Mouse (Mus musculus) small intestine, adult 2 months (tissue): Measurements from ENCODE around the gene Psmd3. TPM values are rescaled to one million over a fixed set of nuclear protein-coding genes. Genes with fewer than 3 reads are reported as not detected.

Experiments used
- H3K27ac ChIP-seq: fragments of 200-500 bp; 2 replicates; pipeline ENCODE4 v1.5.1; 2012; ENCODE audit warnings: low read depth, low read length, control low read depth, inconsistent platforms; ENCODE audit not compliant: insufficient read depth
- H3K27me3 ChIP-seq: fragments of 200-500 bp; 2 replicates; pipeline ENCODE4 v1.6.1; 2012; ENCODE audit warnings: mild to moderate bottlenecking, moderate library complexity, low read length, inconsistent platforms; ENCODE audit not compliant: control insufficient read depth, insufficient read depth
- H3K36me3 ChIP-seq: fragments of 200-500 bp; 2 replicates; pipeline ENCODE4 v1.6.1; 2012; ENCODE audit warnings: mild to moderate bottlenecking, low read length, control low read depth, inconsistent platforms; ENCODE audit not compliant: control insufficient read depth, insufficient read depth
- H3K4me1 ChIP-seq: fragments of 200-500 bp; 2 replicates; pipeline ENCODE4 v1.6.1; 2012; ENCODE audit warnings: low read length, inconsistent platforms, mixed read lengths; ENCODE audit not compliant: control insufficient read depth, insufficient read depth, insufficient read length
- H3K4me3 ChIP-seq: fragments of 200-500 bp; 2 replicates; pipeline ENCODE4 v1.5.1; 2012; ENCODE audit warnings: low read depth, mild to moderate bottlenecking, control low read depth, inconsistent platforms, low read length, moderate library complexity
- CTCF ChIP-seq: fragments of 200-500 bp; IDR thresholded peaks from 2 replicates; pipeline ENCODE4 v1.5.1; 2012; ENCODE audit warnings: low read depth, mild to moderate bottlenecking, control low read depth, inconsistent platforms, low read length, moderate library complexity, mixed read lengths; ENCODE audit not compliant: insufficient replicate concordance, insufficient read length; ENCODE audit errors: extremely low read depth
- POLR2A ChIP-seq: fragments of 200-500 bp; IDR thresholded peaks from 2 replicates; pipeline ENCODE4 v1.6.1; 2012; ENCODE audit warnings: low read depth, mild to moderate bottlenecking, control low read depth, inconsistent platforms, low read length, moderate library complexity
- WGBS: fragments of 180-500 bp; shearing (Covaris S2); methylation state at CpG from one replicate; pipeline ENCODE4 v1.1.7; 2018; 5-methylcytosine and 5-hydroxymethylcytosine counted together
- polyA plus RNA-seq: library from polyadenylated mRNA; depleted of rRNA; stranded (reverse); fragments of >200 nt; gene quantifications from 2 replicates; pipeline ENCODE4 v1.2.3, GENCODE M21; 2012

Psmd3 gene
- polyA plus RNA-seq, 1 experiment = 139 TPM

DNA sequence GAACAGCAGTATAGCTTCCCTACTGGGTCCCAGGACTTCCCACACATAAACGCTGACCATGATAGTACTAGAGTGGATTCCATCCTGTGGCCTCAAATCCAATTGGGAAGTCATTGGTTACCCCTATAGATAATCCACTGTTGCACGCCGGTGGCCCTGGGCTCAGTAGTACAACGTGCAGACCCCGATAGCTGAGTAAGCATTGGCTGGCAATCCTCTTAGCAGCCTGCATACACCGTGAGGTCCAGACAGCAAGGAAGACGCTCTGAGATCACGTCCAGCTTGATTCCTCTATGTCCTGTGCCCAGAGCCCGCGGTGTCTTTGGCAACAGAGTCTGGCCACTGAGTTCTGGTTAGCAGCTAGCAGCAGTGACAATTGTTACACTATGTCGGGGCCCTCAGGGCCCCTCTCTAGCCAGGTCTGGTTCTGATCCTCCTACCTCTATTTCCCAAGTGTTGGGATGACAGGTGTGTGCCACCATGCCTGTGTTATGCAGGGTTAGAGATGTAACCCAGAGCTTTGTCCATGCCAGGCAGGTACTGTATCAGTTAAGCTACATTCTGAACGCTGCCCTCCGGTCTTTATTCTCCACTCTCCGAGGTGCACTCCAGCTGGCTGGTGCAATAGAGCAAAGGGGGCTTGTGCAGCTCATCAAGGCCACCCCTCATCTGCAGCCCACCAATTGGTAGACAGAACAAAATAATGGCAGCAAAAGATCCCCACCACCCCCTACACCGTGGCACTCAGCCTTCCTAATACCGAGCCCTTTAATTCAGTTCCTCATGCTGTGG, 16.7 kb downstream of the Psmd3 start:
- Histone ChIP-seq H3K4me3 (no peak overlapping the region), H3K4me1 (no peaks in the 10 kb centered on the region), H3K36me3 (peaks cover 20% of the 10 kb centered on the region), H3K27ac (no peak overlapping the region), H3K27me3 (no peaks in the 10 kb centered on the region)
- WGBS = 87% methylated on average over 16 of the region's 16 CpGs
- TF ChIP-seq CTCF = no peak
- TF ChIP-seq POLR2A = no peak

GRCm38 (mm10) chr11:98699911-98700310, 17.6 kb downstream of the Psmd3 start:
- WGBS = 25% methylated on average over 4 of the region's 4 CpGs
- TF ChIP-seq CTCF = peak; percentile 83; the same call in 1 of the 2 replicates
- TF ChIP-seq POLR2A = no peak

DNA sequence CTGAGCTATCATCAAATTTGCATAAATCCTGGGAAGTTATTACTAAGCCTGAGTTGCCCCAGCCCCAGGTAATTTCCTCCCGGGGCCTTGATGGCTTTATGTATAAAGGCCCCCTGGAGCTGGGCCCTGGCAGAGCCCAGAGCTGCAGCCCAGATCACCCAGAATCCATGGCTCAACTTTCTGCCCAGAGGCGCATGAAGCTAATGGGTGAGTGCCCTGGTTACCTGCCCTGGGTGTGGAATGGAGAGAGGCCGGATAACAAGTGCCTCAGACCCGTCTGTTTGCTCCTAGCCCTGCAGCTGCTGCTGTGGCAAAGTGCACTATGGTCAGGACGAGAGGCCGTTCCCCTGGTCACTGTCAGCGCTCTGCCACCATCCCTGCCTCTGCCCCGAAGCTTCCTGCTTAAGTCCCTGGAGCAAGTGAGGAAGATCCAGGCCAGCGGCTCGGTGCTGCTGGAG, 18.9 kb downstream of the Psmd3 start, which contains the start of gene Csf3:
TSS of gene Csf3 (plus strand) at position 51 of the 458 bp plus-strand sequence.
- H3K4me1 ChIP-seq = no peaks in the 10 kb centered on the region; the same call in 1 of the 2 replicates
- H3K36me3 ChIP-seq = peaks cover 19% of the 10 kb centered on the region
- TF ChIP-seq CTCF (no peak), POLR2A (no peak)
- H3K27me3 ChIP-seq = no peaks in the 10 kb centered on the region
- H3K27ac ChIP-seq = no peak within 1 kb of the TSS
- WGBS = 69% methylated on average over 10 of the region's 10 CpGs
- no peak within 1 kb of the TSS for H3K4me3 ChIP-seq

More at GRCm38 (mm10) chr11:98699911-98700310, 17.6 kb downstream of the Psmd3 start:
- no peak overlapping the region for H3K27ac ChIP-seq
- no peak overlapping the region for H3K4me3 ChIP-seq
- peaks cover 19% of the 10 kb centered on the region for H3K36me3 ChIP-seq
- no peaks in the 10 kb centered on the region; the same call in 1 of the 2 replicates for H3K4me1 ChIP-seq
- H3K27me3 ChIP-seq = no peaks in the 10 kb centered on the region

- H3K27ac ChIP-seq = no peak overlapping the region
- H3K4me3 ChIP-seq = no peak overlapping the region
- no peaks in the 10 kb centered on the region; the same call in 1 of the 2 replicates for H3K4me1 ChIP-seq
- TF ChIP-seq POLR2A (no peak), CTCF (no peak)
- H3K36me3 ChIP-seq = peaks cover 25% of the 10 kb centered on the region
- 67% methylated on average over 5 of the region's 5 CpGs for WGBS
- H3K27me3 ChIP-seq = no peaks in the 10 kb centered on the region
Measured at GRCm38 (mm10) chr11:98702323-98702722, 20.0 kb downstream of the Psmd3 start.

DNA sequence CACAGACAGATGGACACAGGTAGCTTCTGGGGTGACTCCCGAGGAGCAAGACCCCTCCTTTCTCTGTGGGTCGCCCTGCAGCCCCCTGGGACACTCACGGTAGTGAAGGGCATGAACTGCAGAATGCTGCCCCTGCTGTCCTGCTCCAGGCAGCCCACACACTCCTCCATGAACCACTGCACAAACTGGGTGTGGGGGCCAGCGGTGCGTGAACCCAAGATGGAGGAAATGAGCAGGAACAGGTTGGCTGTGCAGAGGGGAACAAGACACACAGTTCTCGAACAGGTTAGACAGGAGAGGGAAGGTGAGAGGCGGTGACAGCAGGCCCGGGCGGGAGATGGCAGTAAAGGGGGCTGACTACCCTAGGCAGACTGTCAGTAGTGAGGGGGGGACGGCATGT, 22.7 kb downstream of the Psmd3 start:
- Histone ChIP-seq H3K4me1 (peaks cover 18% of the 10 kb centered on the region), H3K4me3 (no peak overlapping the region), H3K27ac (no peak overlapping the region), H3K27me3 (no peaks in the 10 kb centered on the region), H3K36me3 (peaks cover 25% of the 10 kb centered on the region)
- no peak for TF ChIP-seq CTCF
- TF ChIP-seq POLR2A = no peak
- 92% methylated on average over 10 of the region's 10 CpGs for WGBS

DNA sequence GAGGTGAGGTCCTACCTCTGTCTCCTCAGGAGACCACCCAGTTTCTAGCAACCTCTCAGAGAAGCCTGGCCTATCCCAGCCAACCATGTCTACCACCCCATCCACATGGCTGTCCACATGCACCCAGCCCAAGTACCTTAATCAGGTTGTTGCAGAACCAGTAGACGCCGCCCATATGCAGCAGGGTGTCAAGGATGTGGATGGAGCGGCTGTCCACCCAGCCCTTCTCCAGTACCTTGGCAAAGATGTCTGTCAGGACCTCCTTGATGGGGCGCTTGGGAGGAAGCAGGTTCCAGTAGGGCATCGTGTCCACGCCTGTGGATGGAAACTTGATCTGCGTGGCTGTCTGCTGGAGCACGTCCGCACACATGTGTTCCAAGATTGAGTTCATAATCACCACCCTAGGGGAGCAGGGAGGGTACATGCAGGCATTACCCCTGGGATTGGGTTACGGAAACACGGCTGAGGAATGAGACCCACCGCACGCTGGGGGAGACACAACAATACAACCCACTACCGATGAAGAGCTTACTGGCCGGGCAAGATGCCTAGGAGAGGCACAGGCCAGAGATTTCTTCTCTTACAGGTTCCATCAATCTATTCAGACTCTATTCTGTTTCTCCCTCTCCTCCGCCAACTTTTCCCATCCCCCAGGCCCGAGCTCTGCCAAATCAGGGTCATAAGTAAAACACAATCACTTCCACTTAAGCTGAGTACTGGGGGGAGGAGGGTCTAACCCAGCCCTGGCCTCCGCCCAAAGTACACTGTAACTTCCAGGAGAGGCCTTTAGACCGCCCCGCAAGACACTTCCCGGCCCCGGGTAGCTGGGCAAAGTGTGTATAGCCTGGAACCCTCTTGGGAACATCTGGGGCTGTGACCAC, 25.3 kb downstream of the Psmd3 start:
- Histone ChIP-seq H3K4me3 (no peak overlapping the region), H3K27ac (peak overlapping the region; percentile 70), H3K36me3 (peaks cover 29% of the 10 kb centered on the region), H3K27me3 (no peaks in the 10 kb centered on the region), H3K4me1 (peaks cover 22% of the 10 kb centered on the region)
- 71% methylated on average over 22 of the region's 22 CpGs for WGBS
- no peak for TF ChIP-seq CTCF
- no peak for TF ChIP-seq POLR2A
